Comparison of ENCODE assay signal across 9 mouse cellular contexts in genomic region chr4:140944961-140945442, GRCm38 (mm10). TPM values are rescaled to one million over a fixed set of nuclear protein-coding genes. Genes with fewer than 3 reads are reported as not detected.
DNase-seq lines count a peak whose midpoint lies in the region; ATAC-seq lines count a peak whose summit lies in the region.
"Had no signal": no experiment of that assay in that cellular context is flagged by ENCODE, and none has a peak within 500 bp of the region (broad histone marks: within the 10 kb centered on the region; RNA-seq: fewer than 3 reads in every experiment).

No protein-coding gene starts in this region.

- DNase-seq in lung, postnatal 36 days, result peak; percentile 32
- no peak for DNase-seq in lung, postnatal 10 days
- peak; percentile 87 to 93 for DNase-seq in natural killer cell, adult 2 months (ENCODE audit: low spot score in 2 of 2)
- DNase-seq in left cerebral cortex, adult 8-10 months (ENCODE audit: low spot score in 2 of 2), result no peak
- DNase-seq in right cerebral cortex, adult 2 months (ENCODE audit: low spot score in 2 of 2), result no peak
- no peak for DNase-seq in kidney, postnatal 36 days
- DNase-seq: gastrocnemius, postnatal 14 days had no signal

- ATAC-seq in common myeloid progenitor, adult 5-6 weeks (replicated peaks; ENCODE audit: low read depth, poor library complexity, severe bottlenecking), result peak; percentile 94
- ATAC-seq: intestine, embryonic 16.5 days had no signal

RNA-seq across cellular contexts. Expression of gene Sdhb, which starts 16.0 kb away (rescaled TPM):
- total RNA-seq in common myeloid progenitor, adult 5-6 weeks (2017), result 115 and 121 TPM in 2 replicates
- total RNA-seq in left cerebral cortex, adult 8-10 months (2022), result 100 to 1,000 TPM; 186 to 203 (median 195) TPM

RNA-seq across cellular contexts. Expression of gene Padi2, which starts 38.9 kb away (rescaled TPM):
- total RNA-seq in common myeloid progenitor, adult 5-6 weeks (2017), result 14.5 and 17.0 TPM in 2 replicates
- 10 to 100 TPM; 18.8 to 23.9 (median 23.5) TPM for total RNA-seq in left cerebral cortex, adult 8-10 months (2022)

RNA-seq across cellular contexts. Expression of gene Atp13a2, which starts 41.7 kb away (rescaled TPM):
- total RNA-seq in common myeloid progenitor, adult 5-6 weeks (2017), result 33.6 and 63.3 TPM in 2 replicates
- total RNA-seq in left cerebral cortex, adult 8-10 months (2022), result 100 to 1,000 TPM; 141 to 156 (median 150) TPM

Comparison
In these comparisons a context has a peak if more than half of its experiments do, and no peak if none do; other contexts are left out.
1. DNase-seq: peak in lung, postnatal 36 days (single experiment) and natural killer cell, adult 2 months (2 of 2); none in lung, postnatal 10 days (single experiment), left cerebral cortex, adult 8-10 months (0 of 2), right cerebral cortex, adult 2 months (0 of 2) and kidney, postnatal 36 days (0 of 2).